Mouse (Mus musculus) thymus, adult 2 months (tissue): ENCODE data around the gene Gab3.

Source experiments
- CTCF ChIP-seq: fragments of 200-500 bp; IDR thresholded peaks from 2 replicates; pipeline ENCODE4 v1.5.1; 2012; ENCODE audit warnings: mild to moderate bottlenecking, control low read depth, low read length, moderate library complexity, borderline replicate concordance; ENCODE audit not compliant: control insufficient read depth, poor library complexity, insufficient read depth; ENCODE audit errors: extremely low read depth
- POLR2A ChIP-seq: fragments of 200-500 bp; IDR thresholded peaks from 2 replicates; pipeline ENCODE4 v1.6.1; 2012; ENCODE audit warnings: mild to moderate bottlenecking, low read length, control low read depth, moderate library complexity; ENCODE audit not compliant: control insufficient read depth, poor library complexity, insufficient read depth; ENCODE audit errors: extremely low read depth

DNA sequence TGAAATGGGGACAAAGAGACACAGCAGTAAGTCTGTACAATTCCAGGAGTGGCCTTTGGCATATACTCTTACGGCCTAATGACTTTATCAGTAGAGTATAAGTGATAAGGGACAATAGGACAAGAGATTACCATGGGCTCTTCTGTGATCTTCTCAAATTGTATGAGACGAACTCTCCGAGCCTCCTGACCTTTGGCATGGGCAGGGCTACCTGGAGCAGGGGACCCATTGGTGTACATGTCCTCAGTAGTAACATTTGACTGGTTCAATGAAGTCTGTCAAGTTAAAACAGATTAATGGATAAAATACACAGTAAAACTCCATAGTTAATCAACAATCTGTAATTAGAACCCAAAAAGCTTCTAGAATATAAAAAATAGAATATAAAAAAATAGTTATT, 40.3 kb upstream of the Gab3 start:
- TF ChIP-seq POLR2A (no peak), CTCF (no peak)
